Mouse (Mus musculus) spleen, postnatal 4 days (tissue): ENCODE data around the gene E2f7.

ENCODE experiments used
- DNase-seq, 2 experiments: peaks; one replicate each; pipeline ENCODE4 v3.0.0; 2022; ENCODE audit warnings: low spot score in 2 of 2

The E2f7 gene

GRCm38 (mm10) chr10:110773878-110774277 is 28.6 kb downstream of the E2f7 start:
- no peak for DNase-seq

DNA sequence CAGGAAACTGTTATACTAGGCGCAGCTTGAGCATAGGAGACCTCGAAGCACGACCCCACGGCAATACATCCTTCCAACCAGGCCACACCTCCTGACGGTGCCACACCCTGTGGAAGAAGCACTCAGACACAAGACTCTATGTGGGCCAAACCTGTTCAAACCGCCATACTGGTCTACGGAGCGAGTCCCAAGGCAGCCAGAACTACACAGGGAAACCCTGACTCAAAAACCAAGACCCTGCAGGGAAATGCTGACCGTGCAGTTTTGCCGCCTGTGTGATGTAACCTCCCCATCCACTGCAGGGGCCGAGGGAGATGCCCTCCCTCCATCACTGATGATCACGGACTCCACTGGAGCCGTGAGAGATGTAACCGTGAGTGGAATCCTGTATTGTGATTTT is 36.5 kb downstream of the E2f7 start:
- DNase-seq: no peak

GRCm38 (mm10) chr10:110782655-110783054 is 37.4 kb downstream of the E2f7 start:
- DNase-seq: no peak

DNA sequence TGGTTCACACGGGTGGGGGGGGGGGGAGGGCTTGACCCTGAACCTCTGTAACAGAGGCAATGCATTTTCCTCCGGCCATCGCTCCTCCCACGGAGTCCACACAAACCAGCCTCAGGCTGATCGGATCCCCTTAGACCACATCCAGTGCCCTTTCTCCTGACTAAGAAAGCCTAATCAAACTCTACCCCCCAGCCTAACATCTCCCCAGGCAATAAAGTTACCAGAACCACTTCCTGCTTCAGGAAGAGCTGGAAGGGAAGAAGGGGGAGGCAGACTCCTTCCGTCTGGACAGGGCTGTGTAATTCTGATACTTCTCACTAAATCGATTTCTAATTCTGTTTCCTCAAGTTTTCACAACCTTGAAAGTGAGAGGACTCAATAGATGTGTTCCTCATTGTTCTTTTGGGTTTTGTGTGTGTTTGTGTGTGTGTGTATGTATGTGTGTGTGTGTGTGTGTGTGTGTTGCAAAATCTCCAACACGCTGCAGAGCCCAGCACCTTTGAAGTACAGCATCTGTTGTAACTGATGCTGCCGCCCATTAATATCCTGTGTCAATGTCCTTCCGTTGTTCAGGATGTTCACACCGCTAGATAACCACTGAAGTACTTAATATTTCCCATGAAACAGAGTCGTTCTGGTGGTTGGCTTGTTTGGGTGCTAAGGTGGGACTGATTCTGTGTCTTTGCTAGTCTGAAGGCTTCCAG is 43.0 kb downstream of the E2f7 start:
- no peak for DNase-seq

- no peak for DNase-seq
These were observed 44.4 kb downstream of the E2f7 start for GRCm38 (mm10) chr10:110789683-110790082.

DNA sequence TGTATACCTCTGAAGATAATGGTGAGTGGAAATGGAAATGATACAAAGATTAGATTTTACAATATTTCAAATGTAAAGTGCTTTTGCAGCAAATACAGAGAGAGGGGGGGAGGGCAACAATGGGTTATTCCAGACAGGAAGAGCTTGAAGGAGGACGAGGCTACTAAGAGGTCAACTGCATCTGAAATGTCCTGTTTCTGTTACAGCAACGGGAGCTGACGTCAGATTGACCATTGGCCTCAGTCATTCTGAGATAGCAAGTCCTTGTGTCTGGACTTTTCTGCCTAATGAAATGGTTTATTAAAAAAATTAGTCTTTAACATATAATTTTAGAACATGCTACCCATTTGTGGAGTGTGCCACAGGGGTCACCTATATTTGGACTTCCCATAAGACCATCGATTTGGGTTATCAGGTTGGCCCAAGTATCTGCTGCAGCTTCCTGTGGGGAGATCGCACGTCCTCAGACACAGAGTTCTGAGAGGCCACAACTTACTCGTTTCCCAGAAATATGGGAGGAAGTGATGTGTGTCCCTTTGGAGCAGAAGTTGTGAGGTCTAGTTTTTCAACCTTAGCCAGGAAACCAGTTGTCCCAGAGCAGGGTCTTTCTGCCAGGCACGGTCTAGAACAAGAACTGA is 48.0 kb downstream of the E2f7 start:
- DNase-seq: no peak

GRCm38 (mm10) chr10:110794564-110795205 is 49.4 kb downstream of the E2f7 start:
- no peak for DNase-seq

DNA sequence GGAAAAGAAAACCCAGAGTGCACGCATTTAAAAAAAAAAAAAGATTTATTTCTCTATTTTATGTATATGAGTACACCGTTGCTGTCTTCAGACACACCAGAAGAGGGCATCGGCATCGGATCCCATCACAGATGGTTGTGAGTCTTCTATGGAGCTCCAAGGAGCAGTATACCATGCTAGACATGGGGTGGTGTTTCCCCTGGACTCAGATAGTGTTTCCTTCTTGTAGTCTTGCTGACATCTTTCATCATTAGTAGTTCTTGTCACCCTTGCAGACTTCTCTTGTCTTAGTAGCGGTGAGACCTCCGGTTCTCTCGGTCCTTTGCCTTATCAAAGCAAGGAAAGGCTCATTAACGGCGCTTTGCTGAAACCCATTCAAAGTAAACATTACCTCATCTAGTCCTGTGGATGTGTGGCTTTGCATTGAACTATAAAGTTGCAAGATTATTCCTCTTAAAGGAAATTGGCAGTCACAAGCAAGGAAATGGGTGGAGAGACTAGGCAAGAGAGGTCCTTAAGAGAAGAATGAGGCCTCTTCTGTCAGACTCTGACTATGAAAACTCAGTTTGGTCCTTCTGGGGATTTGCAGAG is 50.1 kb downstream of the E2f7 start:
- no peak for DNase-seq

DNA sequence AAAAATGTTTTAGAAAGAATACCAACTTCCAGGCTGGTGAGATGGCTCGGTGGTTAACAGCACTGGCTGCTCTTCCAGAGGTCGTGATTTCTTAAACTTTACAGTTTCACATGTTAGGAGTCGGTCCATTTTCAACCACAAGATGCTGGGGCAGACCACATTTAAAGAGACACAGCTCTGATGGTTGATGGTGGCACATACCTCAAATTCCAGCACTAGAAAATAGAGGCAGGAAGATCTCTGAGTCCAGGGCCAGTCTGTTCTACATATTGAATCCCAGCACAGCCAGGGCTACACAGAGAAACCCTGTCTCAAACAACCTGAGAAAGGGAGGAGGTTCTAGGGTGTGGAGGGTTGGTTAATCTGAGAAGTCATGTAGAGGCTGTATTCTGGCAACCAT is 56.1 kb downstream of the E2f7 start:
- DNase-seq: no peak

GRCm38 (mm10) chr10:110804279-110805024 is 59.2 kb downstream of the E2f7 start:
- no peak for DNase-seq

DNA sequence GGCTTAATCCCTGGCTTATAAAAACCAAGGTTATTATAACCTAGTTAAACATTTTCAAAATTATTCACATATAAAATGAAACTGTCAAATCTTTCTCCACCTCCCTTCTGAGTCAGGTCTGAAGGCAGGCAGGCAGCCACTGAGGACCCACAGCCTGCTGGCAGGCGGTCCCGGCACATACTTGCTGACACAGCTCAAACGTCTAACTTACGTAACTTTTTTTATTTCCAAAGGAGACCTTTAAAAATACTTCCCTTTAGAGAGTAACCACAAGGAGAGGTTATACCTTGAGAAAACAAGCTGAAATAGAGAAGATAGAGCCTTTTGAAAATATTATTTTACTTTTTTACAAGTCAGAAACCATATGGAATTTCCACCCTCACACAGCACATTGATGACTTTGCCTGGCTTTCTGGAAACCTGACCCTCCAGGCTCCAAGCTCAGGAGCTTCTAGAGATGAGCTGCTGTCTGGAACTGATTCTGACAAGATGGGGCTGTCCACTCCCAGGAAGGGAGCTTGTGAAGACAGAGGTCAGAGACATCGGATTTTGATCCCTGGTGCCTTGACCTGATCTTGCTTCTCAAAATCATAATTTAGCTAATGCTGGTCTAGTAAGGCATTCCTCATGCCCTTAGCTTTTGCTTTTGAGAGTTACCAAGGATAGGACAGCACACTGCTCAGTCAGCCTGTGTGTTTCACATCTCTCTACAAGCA is 59.9 kb downstream of the E2f7 start:
- DNase-seq: no peak

- no peak for DNase-seq
These were observed 61.2 kb downstream of the E2f7 start for GRCm38 (mm10) chr10:110806471-110806870.

DNA sequence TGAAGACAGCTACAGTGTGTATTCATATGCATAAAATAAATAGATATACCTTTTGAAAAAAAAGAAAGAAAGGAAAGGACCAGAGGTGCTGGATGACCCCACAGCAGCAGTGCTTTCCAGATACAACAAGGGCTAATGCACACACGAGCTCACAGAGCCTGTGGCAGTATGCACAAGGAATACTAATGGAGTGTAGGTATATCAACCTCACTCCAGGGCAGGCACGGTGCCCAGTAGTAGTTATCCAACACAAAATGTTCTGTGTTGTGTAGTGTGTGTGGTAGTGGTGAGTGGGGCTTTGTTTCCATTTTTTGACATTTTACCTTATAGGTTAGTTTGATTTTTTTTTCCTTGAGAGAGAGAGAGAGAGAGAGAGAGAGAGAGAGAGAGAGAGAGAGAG is 65.3 kb downstream of the E2f7 start:
- DNase-seq: no peak

GRCm38 (mm10) chr10:110811209-110811861 is 66.1 kb downstream of the E2f7 start:
- DNase-seq: no peak

- no peak for DNase-seq
These were observed 66.6 kb downstream of the E2f7 start for GRCm38 (mm10) chr10:110811862-110812225.

DNA sequence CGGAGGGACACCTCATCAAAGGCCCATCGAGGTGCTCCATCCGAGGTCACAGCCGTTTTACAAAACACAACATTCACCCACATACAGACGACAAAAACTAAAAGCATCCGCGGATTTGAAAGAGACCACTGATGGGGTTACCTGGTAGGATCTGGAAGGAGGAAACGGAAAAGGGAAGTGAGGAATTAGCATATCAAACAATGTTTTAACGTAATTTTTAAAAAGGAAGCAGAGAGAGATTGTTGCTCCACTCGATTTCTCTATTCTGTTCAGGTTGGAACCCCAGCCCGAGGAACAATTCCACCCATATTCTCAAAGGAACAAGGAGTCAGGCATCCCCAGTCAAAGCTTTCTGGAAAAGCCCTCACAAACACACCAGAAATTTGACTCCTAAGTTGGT is 75.9 kb downstream of the E2f7 start:
- no peak for DNase-seq

DNA sequence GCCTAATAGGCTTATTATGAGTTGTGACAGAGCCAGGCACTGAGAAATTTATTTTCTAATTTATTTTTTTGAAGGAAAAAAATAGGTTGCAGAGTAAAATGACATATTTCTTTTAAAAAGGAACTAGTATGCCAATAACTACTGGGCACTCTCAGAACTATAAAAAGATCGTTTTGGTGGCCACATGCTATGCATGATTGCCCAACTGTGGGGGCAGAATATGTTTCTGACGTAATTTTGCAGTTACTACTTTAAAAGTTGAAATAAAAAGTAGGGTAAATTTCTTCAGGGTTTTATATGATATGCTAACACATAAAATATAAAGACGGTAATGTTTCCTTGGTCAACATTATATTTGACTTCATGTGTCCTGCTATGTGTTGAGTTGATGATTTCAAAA is 76.5 kb downstream of the E2f7 start:
- no peak for DNase-seq

DNA sequence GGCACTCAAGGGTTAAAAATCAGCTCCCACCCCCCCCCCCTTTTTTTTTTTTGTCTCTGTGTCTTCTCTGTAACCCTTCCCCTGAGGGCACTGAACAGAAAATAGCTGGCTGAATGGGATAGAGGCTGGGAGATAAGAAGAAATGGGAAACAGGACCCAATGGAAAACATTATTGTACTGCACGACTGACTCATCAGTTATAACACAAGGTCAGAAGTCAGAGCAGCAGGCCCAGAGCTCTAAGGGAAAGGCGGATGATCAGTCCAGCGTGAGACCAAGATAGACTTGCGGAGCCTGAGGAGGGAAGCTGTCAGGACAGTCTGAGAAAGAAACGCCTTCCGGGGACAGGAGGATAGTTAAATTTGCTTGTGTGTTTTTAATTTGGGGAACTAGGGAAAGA is 87.1 kb downstream of the E2f7 start:
- DNase-seq: no peak

GRCm38 (mm10) chr10:110835115-110835806 is 90.0 kb downstream of the E2f7 start:
- DNase-seq: no peak
